Mouse (Mus musculus): ENCODE data around the gene Slc25a29. TPM values are rescaled to one million over a fixed set of nuclear protein-coding genes. Genes with fewer than 3 reads are reported as not detected.
A peak's percentile ranks its signal among the peaks of the same experiment; 100 is the strongest.

Gene Slc25a29
- total RNA-seq, 2 experiments from 2014 or later, result 7.3 to 9.2 TPM

GRCm38 (mm10) chr12:108835208-108835839 is 359 bp downstream of the Slc25a29 start:
- DNase-seq, result no peak
- intact Hi-C loops (cut with DNase I), result loop anchor here (1.0 kb wide), 1 partner anchor 39 kb away; no protein-coding TSS in a partner anchor

GRCm38 (mm10) chr12:108834786-108835185 is 897 bp downstream of the Slc25a29 start:
- intact Hi-C loops (cut with DNase I), result loop anchor here (1.0 kb wide), 1 partner anchor 38 kb away; no protein-coding TSS in a partner anchor
- DNase-seq, result peak in 1 of 2 experiments; percentile 2

DNA sequence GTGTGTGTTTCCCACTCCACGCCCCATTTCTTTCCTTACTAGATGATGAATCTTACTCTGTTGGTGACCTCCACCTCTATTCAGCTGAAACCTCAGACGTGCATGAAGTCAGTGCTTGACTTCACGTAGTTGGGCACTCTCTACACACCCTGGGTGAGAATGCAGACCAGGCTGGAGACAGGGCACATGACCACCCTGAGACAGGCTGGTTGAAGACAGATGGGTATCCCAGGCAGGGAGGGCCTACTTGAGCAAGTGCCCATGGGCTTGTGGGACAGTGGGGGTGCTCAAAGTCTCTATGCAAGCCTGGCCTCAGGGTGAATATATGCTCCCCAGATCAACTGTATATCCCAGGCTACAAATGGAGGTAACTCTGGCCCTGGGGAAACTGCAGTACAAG is 1.3 kb downstream of the Slc25a29 start:
- intact Hi-C loops (cut with DNase I), result no loop called here

DNA sequence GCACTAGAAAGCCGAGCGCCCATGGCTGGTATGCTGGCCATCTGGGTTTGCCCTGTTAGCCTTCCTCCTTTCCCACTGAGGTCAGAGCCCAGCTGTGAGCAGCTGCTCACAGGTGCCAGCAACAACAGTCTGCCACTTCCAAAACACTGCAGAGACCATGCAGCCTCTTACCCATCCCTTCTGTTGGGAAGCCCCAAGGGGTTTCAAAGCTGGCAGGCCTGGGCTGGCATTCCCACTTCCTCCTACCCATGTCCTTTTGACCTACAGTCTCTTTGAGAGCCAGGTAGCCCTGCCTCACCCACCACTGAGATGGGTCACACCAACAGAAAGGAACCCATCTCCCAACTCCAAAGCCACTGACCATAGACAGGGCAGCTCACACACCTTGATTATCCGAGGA is 2.3 kb downstream of the Slc25a29 start:
- intact Hi-C loops (cut with DNase I), result no loop called here
- DNase-seq, result peak in 1 of 2 experiments; percentile 12

More for the DNA sequence above, 1.3 kb downstream of the Slc25a29 start:
- peak; percentile 3 to 12 for DNase-seq

- peak in 1 of 2 experiments; percentile 20 for DNase-seq
- intact Hi-C loops (cut with DNase I), result no loop called here
Observed at GRCm38 (mm10) chr12:108832851-108833250, 2.8 kb downstream of the Slc25a29 start.

- peak; percentile 49 to 65 for DNase-seq
- intact Hi-C loops (cut with DNase I), result no loop called here
Observed at GRCm38 (mm10) chr12:108831966-108832643, 3.6 kb downstream of the Slc25a29 start.

DNA sequence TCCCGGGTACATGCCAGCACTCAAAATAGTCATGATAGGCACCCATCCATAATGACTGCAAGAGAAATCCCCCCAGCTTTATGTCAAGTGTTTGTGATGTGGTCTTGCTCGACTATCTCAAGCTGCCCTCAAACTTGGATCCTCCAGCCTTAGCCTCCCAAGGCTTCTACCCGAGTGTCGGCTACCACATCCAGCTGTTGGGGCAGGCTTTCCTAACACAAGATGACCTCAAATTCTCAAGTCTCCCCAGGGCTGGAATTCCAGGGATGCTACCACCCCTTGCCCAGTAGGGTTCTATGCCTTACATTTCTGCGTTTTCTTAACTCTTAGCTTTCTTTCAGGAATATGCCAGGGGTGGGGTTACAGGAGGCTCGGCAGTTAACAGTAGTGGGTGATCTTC is 5.3 kb downstream of the Slc25a29 start:
- DNase-seq, result no peak
- intact Hi-C loops (cut with DNase I), result no loop called here

- no peak for DNase-seq
- intact Hi-C loops (cut with DNase I), result no loop called here
Observed at GRCm38 (mm10) chr12:108829636-108830035, 6.0 kb downstream of the Slc25a29 start.

DNA sequence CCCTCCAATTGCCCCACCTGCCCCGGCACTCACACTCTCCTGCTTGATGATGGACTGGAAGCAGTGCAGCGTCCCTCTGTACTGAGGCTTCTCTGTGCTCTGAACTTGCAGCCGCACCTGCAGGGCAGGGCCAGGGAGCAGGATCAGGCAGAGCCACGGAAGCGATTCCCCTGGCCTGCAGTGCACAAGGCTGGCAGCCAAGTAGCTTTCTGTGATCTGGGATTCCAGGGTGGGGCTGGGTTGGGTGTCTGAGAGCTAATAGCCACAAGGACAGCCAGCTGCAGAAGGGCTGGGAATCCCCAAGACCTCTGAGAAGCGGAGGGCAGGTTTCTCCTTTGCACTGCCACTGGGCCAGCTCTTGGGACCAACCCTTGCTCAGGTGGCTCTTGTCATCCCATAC is 8.0 kb downstream of the Slc25a29 start:
- intact Hi-C loops (cut with DNase I), result no loop called here
- no peak for DNase-seq

GRCm38 (mm10) chr12:108826958-108827535 is 8.6 kb downstream of the Slc25a29 start:
- intact Hi-C loops (cut with DNase I), result no loop called here

GRCm38 (mm10) chr12:108826282-108826957 is 9.3 kb downstream of the Slc25a29 start:
- intact Hi-C loops (cut with DNase I), result no loop called here
- DNase-seq, result no peak

More at GRCm38 (mm10) chr12:108826958-108827535, 8.6 kb downstream of the Slc25a29 start:
- DNase-seq, result no peak

- intact Hi-C loops (cut with DNase I), result no loop called here
- no peak for DNase-seq
Observed at GRCm38 (mm10) chr12:108825561-108826224, 10.0 kb downstream of the Slc25a29 start.

DNA sequence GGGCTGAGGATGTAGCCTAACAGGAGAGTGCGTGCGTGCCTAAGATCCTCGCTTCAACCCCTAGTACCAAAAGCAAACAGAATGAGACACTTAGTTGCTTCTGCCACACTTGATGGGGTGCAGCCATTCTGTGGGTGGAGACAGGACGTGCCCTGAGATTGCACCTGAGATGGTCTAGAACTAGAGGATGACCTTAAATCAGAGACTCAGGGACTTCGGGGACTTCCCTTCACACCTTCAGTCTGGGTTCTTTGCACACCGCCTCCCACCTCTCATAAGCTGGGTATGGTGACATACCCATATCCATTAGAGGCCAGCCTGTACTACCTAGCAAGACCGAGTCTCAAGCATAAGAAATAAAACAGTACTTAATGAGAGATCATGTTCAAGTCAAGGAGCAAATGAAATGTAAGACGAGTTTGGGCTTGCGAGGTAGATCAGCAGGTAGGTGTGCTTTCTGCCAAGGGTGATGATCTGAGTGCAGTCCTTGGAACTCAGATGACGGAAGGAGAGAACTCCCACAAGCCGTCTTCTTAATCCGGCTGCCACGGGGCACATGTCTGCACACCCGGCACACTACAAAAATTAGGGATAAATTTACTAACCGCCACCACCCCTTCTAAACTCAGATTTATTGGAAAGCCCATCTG is 11.3 kb downstream of the Slc25a29 start:
- intact Hi-C loops (cut with DNase I), result no loop called here
- no peak for DNase-seq

DNA sequence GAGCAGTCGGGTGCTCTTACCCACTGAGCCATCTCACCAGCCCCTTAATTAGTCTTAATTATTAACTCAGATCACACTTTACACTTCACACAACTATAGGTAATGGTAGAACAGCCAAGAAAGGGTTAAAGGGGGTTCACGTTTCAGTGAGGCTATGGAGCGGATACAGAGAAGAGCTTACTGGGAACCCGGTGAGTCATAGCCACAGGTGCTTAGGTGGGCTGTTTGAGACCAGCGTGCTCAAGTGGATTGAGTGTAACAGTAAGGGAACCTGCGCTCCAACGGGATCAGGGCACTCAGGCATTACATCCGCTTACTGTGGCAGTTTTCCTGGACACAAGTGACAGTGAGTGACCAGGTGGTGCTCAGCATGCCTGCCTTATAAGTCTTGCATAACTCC is 12.6 kb downstream of the Slc25a29 start:
- DNase-seq, result no peak
- intact Hi-C loops (cut with DNase I), result no loop called here

GRCm38 (mm10) chr12:108820461-108820860 is 15.2 kb downstream of the Slc25a29 start:
- intact Hi-C loops (cut with DNase I), result no loop called here

GRCm38 (mm10) chr12:108816569-108816968 is 19.1 kb downstream of the Slc25a29 start:
- intact Hi-C loops (cut with DNase I), result no loop called here
- DNase-seq, result no peak

More at GRCm38 (mm10) chr12:108820461-108820860, 15.2 kb downstream of the Slc25a29 start:
- DNase-seq, result no peak

DNA sequence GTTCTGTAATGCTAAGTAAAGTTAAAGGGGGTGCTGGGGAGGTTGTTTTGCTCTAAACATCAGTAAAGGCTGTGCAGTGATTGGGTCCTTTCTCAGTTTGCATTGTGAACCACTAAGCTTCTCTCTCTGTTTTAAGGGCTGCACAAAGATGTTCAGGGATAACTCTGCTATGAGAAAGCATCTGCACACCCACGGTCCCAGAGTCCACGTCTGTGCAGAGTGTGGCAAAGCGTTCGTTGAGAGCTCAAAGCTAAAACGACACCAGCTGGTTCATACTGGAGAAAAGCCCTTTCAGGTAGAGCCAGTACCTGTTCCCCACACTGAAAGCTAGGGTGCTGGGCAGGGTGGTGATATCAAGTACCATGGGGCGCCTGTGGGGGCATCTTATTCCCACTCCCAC is 21.2 kb downstream of the Slc25a29 start:
- DNase-seq, result no peak
- intact Hi-C loops (cut with DNase I), result loop anchor here (5.0 kb wide), 1 partner anchor 78 kb away; the partner anchor contains the start of genes Wars and Wdr25

- intact Hi-C loops (cut with DNase I), result loop anchor here (5.0 kb wide), 1 partner anchor 80 kb away; the partner anchor contains the start of genes Wars and Wdr25
- DNase-seq, result no peak
Observed at GRCm38 (mm10) chr12:108812463-108812862, 23.2 kb downstream of the Slc25a29 start.

GRCm38 (mm10) chr12:108811133-108811532 is 24.6 kb downstream of the Slc25a29 start:
- no peak for DNase-seq

More at GRCm38 (mm10) chr12:108811133-108811532, 24.6 kb downstream of the Slc25a29 start:
- intact Hi-C loops (cut with DNase I), result loop anchor here (5.0 kb wide), 1 partner anchor 81 kb away; the partner anchor contains the start of genes Wars and Wdr25
